Mouse (Mus musculus): ENCODE data around the gene Rhou.
A peak's percentile ranks its signal among the peaks of the same experiment; 100 is the strongest.

Rhou gene

DNA sequence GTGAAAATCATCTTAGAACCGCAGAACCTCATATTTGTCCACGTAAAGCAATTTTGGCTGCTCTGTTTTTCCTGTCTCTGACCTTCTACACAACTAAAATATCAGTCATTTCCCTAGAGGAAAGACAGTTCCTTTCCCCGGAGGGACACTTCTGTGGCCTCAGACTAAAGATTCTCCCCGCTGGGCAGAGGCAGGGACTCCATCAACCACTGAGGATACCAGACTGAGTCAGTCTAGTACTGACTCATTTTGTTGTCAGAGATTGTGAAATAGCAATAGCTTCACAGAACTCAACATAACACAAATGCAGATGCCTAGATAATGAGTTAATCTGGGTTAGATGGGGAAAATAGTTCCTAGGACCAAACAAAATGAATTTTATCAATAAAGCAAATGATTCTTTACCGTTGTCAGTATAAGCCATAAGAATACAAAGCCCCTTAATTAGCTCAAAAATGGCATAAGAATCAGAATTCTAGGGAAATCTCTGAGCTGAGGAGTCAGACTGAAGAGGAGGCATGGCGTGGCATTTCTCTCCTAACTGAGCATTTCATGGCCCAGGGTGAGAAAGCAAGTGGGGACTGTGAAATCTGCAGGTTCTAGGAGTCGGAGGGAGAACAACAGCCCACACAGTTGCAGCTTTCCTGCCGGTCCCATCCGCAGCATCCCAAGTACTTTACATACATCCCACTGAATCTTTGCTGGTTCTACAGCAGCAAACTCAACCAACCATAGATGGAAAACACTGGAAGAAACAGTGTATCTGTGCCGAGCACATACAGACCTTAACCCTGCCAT is 38.6 kb downstream of the Rhou start:
- no peak for DNase-seq (ENCODE audit: low spot score)

DNA sequence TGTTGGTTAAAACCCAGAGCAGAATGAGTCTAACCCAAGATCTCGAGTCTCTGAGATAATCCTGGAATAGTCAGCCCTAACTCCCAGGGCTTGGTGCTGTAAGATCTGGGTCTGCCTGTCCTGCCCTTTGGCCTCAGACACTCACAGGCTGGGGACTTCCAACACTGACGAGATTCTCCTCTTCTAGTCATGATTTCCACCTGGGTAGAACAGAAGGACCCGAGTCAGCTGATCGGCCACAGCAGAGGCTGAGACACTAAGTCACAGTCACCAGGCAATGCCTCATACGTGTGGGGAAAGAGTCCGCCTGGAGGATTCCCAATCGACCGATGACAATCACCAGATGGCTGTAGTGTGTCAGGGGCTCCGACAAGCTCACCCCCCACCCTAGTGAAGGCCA is 42.4 kb downstream of the Rhou start:
- DNase-seq (ENCODE audit: low spot score), result no peak

DNA sequence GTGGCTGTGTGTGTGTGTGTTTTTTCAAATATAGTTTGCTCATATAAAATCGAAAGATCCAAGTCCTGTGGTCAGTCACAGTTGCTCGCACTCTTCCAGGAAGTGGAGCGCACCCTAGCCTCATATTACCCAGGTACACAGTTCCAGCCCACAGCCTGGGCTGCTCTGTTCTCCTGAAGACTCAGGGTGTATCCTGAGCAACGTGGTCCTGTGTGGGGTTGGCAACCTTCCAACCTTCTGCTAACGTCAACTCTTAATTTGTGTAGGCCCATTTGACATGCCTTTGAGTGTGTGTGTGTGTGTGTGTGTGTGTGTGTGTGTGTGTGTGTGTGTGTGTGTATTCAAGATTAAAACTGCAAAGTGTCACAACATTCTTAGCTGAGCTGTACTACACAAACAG is 43.6 kb downstream of the Rhou start:
- no peak for DNase-seq (ENCODE audit: low spot score)

DNA sequence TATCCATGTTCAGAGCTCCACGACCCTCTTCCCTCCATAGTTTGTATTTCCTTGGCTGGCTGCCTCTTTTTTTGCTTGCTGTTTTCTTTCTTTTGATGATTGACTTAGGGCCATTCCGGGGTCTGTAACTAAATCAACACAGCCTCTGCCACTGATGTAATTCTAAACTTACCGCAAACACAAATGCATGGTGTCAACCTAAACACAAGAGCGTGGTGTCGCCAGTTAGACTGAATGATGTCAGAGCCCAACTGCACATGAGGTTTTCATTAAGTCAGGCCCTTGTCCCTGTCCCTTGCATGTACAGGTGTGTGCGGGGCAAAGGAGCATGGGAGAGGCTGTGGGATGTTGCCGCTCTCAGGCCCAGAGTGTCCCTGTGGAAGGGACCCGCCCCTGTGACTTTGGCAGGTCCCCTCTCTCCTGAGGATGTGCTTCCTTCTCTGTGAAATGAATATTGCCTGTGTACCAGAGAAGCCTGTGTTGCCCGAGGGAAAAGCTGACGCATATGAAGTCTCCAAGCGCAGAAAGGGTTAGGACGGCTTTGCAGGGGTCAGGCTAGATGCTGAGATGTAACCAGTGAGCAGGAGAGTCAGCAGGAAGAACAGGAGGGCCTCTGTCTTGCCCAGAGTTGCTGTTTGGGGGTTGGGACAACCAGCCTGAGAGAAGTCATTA is 46.8 kb downstream of the Rhou start:
- DNase-seq (ENCODE audit: low spot score), result no peak

DNA sequence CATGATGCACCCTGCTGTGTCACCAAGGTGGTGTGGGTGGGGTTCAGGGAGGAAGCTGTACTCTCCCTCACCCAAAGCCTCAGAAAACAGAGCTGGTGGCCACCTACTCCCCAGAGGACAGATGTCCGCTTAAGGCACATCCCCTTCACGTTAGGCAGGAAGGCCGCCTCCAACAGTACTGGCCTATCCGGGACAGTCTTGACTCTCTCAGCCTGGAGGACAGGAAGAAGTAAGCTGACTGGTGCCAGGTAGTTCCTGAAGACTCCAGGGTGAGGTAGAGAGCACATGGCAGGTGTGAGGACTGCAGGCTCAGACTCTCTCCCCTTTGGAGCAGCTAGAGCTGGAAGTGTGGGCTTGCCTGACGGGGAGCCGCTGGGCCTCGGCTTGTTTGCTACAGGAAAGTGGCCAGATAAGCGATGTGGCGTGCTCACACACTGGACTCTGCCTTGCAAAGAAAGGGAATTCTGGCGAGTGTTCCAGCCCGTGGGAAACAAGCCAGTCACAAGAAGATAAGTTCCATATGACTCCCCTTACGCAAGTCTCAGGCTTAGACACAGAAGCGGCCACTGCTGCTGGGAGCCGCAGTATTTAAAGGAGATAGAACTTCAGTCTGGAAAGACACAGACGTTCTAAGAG is 48.3 kb downstream of the Rhou start:
- DNase-seq (ENCODE audit: low spot score), result peak; percentile 54

DNA sequence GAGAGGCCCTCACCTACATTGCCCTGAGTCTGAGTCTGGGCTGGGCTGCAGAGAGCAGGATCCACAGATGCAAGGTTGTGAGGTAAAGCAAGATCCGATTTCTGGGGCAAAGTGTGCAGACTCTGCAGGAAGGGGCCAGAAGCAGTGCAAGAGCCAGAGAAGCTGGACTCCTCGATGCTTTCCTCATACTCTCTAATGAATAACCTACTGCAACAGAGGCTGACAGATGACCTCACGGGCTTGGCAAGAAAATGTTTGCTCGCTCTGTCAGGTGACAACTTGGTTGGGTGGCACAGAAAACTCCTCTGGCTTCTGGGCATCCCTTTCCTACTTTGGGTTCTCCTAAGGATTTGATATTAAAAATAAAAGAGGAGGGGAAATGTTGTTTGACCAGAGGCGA is 51.6 kb downstream of the Rhou start:
- DNase-seq (ENCODE audit: low spot score), result no peak

DNA sequence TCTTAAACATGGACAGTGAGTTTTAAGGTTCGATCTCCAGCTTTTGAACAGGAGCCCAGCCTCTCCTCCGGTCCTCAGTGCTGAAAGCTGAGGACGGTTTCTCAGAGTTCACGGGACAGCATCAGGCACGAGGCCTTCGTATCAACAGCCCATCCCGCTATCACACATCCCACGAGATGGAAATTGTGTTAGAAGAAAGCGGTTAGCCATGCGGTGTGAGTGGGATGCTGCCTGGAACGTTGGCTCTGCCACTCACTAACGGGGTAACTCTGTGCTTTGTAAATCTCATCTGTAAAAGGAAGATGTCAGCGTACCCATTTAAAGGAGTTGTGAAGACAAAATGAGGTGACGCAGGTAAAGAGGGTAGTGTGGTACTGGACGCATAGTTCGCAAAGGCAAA is 53.4 kb downstream of the Rhou start:
- DNase-seq (ENCODE audit: low spot score), result no peak

DNA sequence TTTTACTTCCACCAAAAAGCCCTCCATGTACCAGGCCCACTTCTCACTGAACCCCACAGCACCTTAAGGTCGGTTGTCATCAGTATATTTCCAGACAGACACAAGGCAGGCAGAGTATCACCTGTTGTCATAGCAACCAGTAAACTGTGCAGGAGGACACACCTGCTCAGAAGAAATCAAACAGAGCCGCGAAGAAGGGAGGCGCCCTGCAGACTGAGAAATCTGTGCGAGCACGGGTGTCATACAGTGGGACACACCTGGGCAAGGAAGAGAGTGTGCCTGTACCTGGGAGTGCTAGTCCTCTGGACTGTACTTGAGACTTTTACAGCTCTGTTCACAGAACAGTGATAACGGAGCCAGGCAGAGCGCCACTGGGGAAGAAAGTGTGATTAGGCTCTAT is 55.0 kb downstream of the Rhou start:
- DNase-seq (ENCODE audit: low spot score), result no peak

DNA sequence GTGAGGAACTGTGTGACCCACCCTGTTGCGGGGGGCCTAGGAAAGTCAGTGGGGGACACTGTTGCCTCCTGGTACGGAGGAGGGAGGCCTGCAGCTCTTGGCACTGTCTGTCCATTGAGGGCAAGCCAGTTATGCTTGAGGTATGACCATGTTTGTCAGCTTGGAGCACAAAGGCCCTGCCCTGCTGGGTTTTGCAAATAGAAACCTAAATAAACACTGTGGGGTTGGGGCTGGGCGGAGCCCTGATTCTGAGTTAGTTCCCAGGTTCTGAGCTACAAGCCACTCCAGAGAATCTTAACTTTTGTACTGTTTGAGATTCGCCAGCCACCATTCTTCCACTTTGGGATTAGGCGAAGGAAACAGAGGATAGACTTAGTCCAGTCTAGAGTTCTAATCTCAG is 56.6 kb downstream of the Rhou start:
- DNase-seq (ENCODE audit: low spot score), result no peak
